Mouse (Mus musculus) brain, adult 2 months (tissue): ENCODE measurements around the gene Gpr161.

Experiments
- DNase-seq: peaks from one replicate; pipeline ENCODE4 v3.0.0; 2011; ENCODE audit warnings: low read depth, low spot score

Gene Gpr161

DNA sequence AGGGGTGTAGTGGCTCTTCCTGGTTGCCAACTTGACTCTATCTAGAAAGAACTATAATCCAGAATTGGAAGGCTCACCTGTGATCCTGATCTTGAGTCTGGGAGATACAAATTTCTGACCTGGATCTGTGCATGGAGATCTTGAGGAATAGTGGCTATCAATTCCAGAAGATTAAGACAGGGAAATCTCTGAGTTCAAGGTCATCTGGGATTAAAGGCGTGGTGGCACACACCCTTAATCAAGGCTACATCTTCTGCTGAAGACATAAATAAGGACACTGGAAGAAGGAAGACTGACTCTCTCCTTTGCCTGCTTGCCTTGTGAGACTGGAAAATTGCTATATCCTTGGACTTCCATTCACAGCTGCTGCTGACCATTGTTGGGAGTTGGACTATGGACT is at the start of gene Gpr161:
TSS of gene Gpr161 (plus strand) at position 301 of the 400 bp plus-strand sequence.
- no peak for DNase-seq

GRCm38 (mm10) chr1:165246587-165246986 is 49.0 kb upstream of the Gpr161 start:
- DNase-seq, result no peak

DNA sequence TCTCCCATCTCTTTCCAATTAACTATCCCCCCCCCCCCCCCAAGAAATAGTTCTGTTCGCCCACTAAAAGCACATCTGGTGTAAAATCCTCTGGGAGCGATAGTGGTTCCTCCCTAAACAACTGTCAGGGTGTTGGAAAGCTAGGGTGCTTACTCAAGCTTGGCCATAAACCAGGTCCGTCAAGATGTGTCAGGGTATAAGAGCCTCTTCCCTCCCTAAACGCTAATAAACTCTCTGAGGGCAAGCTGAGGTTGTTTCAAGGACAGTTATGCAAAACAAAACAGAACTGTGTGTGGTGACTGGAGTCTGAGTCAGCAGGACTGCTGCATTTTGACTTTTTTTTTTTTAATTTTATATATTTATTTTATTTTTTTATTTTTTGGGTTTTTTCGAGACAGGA is 48.5 kb upstream of the Gpr161 start:
- no peak for DNase-seq

- no peak for DNase-seq
Measured at GRCm38 (mm10) chr1:165247788-165248187, 47.8 kb upstream of the Gpr161 start.

DNA sequence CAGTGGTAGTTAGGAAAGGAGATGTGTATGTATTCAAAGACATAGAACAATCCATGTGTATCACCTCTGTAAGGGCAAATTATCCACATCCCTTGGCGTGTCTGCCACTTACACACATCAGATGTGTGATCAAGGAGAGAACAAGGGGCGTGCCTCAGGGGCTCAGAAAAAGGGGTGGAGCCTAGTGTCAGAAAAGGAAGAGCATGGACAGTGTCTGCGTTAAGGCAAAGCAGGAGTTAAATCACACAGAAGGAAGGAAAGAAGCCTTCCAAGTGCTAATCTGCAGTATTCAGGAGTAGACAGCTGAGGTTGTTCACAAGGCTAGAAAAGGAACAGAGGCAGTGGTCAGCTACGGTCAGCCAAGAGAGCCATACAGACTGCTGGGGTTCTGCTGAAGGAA is 46.7 kb upstream of the Gpr161 start:
- DNase-seq, result no peak

- no peak for DNase-seq
Measured at GRCm38 (mm10) chr1:165250546-165250945, 45.0 kb upstream of the Gpr161 start.

GRCm38 (mm10) chr1:165252027-165252671 is 43.4 kb upstream of the Gpr161 start:
- peak; percentile 57 for DNase-seq

GRCm38 (mm10) chr1:165274946-165275345 is 20.6 kb upstream of the Gpr161 start:
- DNase-seq, result no peak

GRCm38 (mm10) chr1:165280741-165281140 is 14.8 kb upstream of the Gpr161 start:
- no peak for DNase-seq

DNA sequence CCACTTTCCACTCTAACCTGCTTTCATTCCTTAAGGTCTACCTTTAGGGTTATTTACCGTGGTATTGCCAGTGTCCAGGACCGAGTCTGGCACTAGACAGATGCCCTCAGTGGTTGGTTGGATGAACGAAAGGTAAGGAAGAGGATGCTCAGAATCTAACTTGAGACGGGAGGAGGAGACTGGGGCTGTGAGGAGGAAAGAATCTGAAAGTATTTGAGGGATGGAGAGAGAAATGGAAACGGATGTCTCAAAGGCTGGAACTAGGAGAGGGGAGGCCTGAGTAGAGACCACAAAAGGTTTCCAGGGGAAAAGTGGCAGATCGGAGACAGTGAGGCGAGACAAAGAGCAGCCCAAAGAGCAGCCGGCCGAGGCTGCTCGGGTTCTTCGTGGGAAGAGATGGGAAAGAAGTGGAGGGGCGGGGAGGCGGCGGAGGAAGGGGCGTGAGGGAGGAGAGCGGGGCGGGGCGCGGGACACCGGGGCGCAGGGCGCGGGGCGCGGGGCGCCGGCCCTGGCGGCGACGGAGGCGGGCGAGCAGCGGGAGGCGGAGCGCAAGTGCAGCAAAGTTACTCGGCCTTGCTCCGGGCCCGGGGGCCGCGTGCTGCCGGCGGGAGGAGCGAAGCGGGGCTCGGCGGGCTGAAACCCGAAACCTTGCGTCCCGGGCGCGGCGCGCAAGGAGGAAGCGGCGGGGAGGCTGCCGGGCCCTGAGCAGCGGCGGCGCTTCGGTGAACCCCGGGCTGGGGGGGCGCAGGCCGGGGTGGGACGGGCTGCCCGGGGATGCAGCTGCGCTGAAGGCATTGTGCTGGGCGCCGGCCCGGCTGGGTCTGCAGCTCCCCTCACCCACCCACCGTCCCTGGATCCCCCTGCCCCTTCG is 14.0 kb upstream of the Gpr161 start:
- DNase-seq, result peak; percentile 43

- DNase-seq, result no peak
Measured at GRCm38 (mm10) chr1:165282222-165282966, 13.2 kb upstream of the Gpr161 start.

- no peak for DNase-seq
Measured at GRCm38 (mm10) chr1:165282967-165283345, 12.6 kb upstream of the Gpr161 start.

- no peak for DNase-seq
Measured at GRCm38 (mm10) chr1:165284096-165284495, 11.5 kb upstream of the Gpr161 start.

DNA sequence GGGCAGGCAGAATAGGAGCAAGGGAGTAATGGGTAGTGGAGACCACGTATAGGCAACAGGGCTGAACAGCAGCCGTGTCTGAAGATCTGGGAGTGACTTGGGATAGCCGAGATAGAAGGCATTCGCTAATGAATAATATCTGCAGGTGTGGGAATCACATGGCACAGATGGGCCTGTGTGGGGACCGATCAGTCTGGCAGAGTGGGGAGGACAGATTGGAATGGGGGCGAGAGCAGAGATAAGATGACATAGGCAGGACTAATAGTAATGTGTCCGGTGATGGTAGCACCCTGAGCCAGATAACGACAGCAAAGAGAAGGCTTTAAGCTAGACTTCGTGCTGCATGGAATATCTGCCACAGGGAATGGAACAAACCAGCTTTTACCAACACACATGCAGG is 7.4 kb upstream of the Gpr161 start:
- DNase-seq, result no peak

DNA sequence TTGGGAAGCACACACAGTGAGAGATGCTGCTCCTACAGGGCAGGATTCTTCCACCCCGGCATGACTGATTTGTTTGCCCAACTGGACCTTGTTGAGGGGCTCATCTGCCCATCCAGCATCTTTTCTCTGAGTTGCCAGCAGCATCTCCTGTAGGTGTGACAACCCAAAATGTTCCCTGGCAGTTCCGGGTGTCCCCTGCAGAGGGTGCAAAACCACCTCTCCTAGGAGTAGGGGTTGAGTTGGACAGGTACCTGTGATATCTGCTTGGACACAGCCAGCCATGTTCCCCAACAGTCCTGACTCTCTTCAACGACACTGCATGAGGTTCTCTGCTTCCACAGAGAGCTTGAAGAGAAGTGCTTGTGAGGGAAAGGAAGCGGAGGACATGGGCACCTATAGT is 5.8 kb upstream of the Gpr161 start:
- DNase-seq, result no peak

- DNase-seq, result no peak
Measured at GRCm38 (mm10) chr1:165291606-165292005, 4.0 kb upstream of the Gpr161 start.

- DNase-seq, result no peak
Measured at GRCm38 (mm10) chr1:165301108-165301507, 5.5 kb downstream of the Gpr161 start.

DNA sequence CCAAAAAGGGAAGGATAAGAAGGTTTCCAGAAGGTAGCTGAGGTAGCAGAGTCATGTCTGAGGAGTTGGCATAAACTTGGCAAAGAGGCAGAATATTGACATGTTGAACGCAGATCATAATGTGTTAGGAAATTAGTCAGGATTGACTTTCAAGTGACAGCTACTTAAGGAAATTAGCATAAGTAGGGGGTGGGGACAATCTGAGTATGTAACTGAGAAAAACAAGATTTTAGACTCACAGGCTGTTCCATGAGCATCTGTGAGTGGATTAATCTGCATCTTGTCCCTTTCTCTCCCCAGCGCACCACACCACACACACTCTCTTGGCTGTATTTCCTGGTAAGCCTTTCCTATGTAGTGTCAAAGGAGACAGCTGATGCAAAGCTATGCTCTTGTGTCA is 6.0 kb downstream of the Gpr161 start:
- DNase-seq, result peak; percentile 31

GRCm38 (mm10) chr1:165302455-165303208 is 7.0 kb downstream of the Gpr161 start:
- DNase-seq, result peak; percentile 39

DNA sequence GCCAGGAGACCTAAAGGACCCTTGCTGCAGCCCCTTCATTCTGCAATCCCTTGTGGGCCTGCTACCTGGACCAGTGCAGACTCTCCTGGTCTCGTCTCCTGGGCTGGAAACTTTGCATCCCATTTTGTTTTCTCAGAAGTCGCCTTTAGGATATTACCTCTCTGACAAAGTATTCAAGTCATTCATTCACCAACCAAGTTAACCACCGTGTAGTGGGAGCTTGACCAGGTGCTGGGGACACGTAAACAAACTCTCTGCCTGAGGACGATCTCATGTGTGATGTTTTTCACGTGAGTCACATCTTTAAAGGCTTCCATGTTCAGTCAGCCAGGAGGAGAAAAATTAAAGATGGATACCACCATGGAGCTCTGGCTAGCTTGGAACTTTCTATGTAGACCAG is 7.6 kb downstream of the Gpr161 start:
- DNase-seq, result no peak

GRCm38 (mm10) chr1:165304341-165304740 is 8.8 kb downstream of the Gpr161 start:
- peak; percentile 69 for DNase-seq

- no peak for DNase-seq
Measured at GRCm38 (mm10) chr1:165308180-165308579, 12.6 kb downstream of the Gpr161 start.
